Mouse (Mus musculus): Measurements from ENCODE around the gene Rpl9-ps1.

GRCm38 (mm10) chr11:83658797-83659196 lies 13.4 kb upstream of the Rpl9-ps1 start:
- TF ChIP-seq CTCF (IDR thresholded peaks at IDR 0.05; ENCODE audit: low read depth) (no peak), EP300 (IDR thresholded peaks at IDR 0.05; ENCODE audit: low read depth) (no peak)

Data from liver, embryonic 14.5 days (tissue).